Mouse (Mus musculus): Measurements from ENCODE around the gene Rmi2.
"Not testable (repeated sequence)": the region's sequence is repeated elsewhere in the genome, so short reads cannot be mapped to it uniquely, and the experiment has no call there.

Gene Rmi2

GRCm38 (mm10) chr16:10827269-10827668 is 7.6 kb upstream of the Rmi2 start:
- no peak for DNase-seq (ENCODE audit: low spot score in 2 of 2)

- DNase-seq (ENCODE audit: low spot score in 2 of 2), result no peak
Observed at GRCm38 (mm10) chr16:10827766-10828460, 6.9 kb upstream of the Rmi2 start.

- no peak for DNase-seq (ENCODE audit: low spot score in 2 of 2)
Observed at GRCm38 (mm10) chr16:10828461-10828805, 6.4 kb upstream of the Rmi2 start.

GRCm38 (mm10) chr16:10834542-10834910 is 333 bp upstream of the Rmi2 start:
- no peak for DNase-seq (ENCODE audit: low spot score in 2 of 2)

- DNase-seq (ENCODE audit: low spot score in 2 of 2), result no peak
Observed at GRCm38 (mm10) chr16:10836388-10836787, 1.5 kb downstream of the Rmi2 start.

- DNase-seq (ENCODE audit: low spot score in 2 of 2), result no peak
Observed at GRCm38 (mm10) chr16:10837250-10837649, 2.4 kb downstream of the Rmi2 start.

- DNase-seq (ENCODE audit: low spot score in 2 of 2), result no peak
Observed at GRCm38 (mm10) chr16:10837903-10838302, 3.0 kb downstream of the Rmi2 start.

GRCm38 (mm10) chr16:10838487-10839245 is 3.8 kb downstream of the Rmi2 start:
- DNase-seq (ENCODE audit: low spot score in 2 of 2), result no peak

GRCm38 (mm10) chr16:10840018-10840417 is 5.2 kb downstream of the Rmi2 start:
- DNase-seq (ENCODE audit: low spot score in 2 of 2), result no peak

- no peak for DNase-seq (ENCODE audit: low spot score in 2 of 2)
Observed at GRCm38 (mm10) chr16:10842282-10842855, 7.5 kb downstream of the Rmi2 start.

GRCm38 (mm10) chr16:10843486-10844318 is 8.8 kb downstream of the Rmi2 start:
- DNase-seq (ENCODE audit: low spot score in 2 of 2), result no peak

- no peak for DNase-seq (ENCODE audit: low spot score in 2 of 2)
Observed at GRCm38 (mm10) chr16:10844319-10844670, 9.4 kb downstream of the Rmi2 start.

GRCm38 (mm10) chr16:10845952-10846351 is 11.1 kb downstream of the Rmi2 start:
- no peak for DNase-seq (ENCODE audit: low spot score in 2 of 2)

- no peak for DNase-seq (ENCODE audit: low spot score in 2 of 2)
Observed at GRCm38 (mm10) chr16:10846503-10846902, 11.6 kb downstream of the Rmi2 start.

- DNase-seq (ENCODE audit: low spot score in 2 of 2), result peak in 1 of 2 experiments; percentile 65
Observed at GRCm38 (mm10) chr16:10849965-10850861, 15.4 kb downstream of the Rmi2 start.

- DNase-seq (ENCODE audit: low spot score in 2 of 2), result no peak
Observed at GRCm38 (mm10) chr16:10850905-10851304, 16.0 kb downstream of the Rmi2 start.

- not testable (repeated sequence) for DNase-seq (ENCODE audit: low spot score in 2 of 2)
Observed at GRCm38 (mm10) chr16:10852216-10852615, 17.4 kb downstream of the Rmi2 start.

GRCm38 (mm10) chr16:10859726-10860245 is 24.9 kb downstream of the Rmi2 start:
- no peak for DNase-seq (ENCODE audit: low spot score in 2 of 2)

- peak in 1 of 2 experiments; percentile 39 for DNase-seq (ENCODE audit: low spot score in 2 of 2)
Observed at GRCm38 (mm10) chr16:10861408-10861807, 26.5 kb downstream of the Rmi2 start.

GRCm38 (mm10) chr16:10864833-10865591 is 30.2 kb downstream of the Rmi2 start:
- DNase-seq (ENCODE audit: low spot score in 2 of 2), result no peak
